Mouse (Mus musculus): ENCODE data around the gene Bcr.

GRCm38 (mm10) chr10:75146001-75146400 lies 85.6 kb downstream of the Bcr start:
- TF ChIP-seq CTCF (IDR thresholded peaks at IDR 0.05; ENCODE audit: low read depth, low read length): no peak
- no peak for TF ChIP-seq POLR2A (IDR thresholded peaks at IDR 0.05; ENCODE audit: extremely low read depth, insufficient read depth, low read length)

Measured in liver, adult 2 months (tissue).